Mouse (Mus musculus) mouse embryonic stem cell (cell line): ENCODE data around the gene Desi1.
"Not testable (repeated sequence)": the region's sequence is repeated elsewhere in the genome, so short reads cannot be mapped to it uniquely, and the experiment has no call there.

Experiments used
- in situ Hi-C, 2 experiments: fragments of 300-500 bp; cut with MboI; formaldehyde crosslinking; loops; 1 replicate in 1 of 2; 3 replicates in 1 of 2; pipeline ENCODE4 v1.14.3; 2019 to 2020; ENCODE audit warnings: low sequenced_read_pairs in 2 of 2, low pct_unique_long_range_greater_than_20kb in 1 of 2, mixed read lengths in 1 of 2; ENCODE audit not compliant: unreplicated experiment in 1 of 2

Desi1 gene

GRCm38 (mm10) chr15:81975156-81975555 lies 58.5 kb downstream of the Desi1 start:
- in situ Hi-C loops: not testable (repeated sequence)

DNA sequence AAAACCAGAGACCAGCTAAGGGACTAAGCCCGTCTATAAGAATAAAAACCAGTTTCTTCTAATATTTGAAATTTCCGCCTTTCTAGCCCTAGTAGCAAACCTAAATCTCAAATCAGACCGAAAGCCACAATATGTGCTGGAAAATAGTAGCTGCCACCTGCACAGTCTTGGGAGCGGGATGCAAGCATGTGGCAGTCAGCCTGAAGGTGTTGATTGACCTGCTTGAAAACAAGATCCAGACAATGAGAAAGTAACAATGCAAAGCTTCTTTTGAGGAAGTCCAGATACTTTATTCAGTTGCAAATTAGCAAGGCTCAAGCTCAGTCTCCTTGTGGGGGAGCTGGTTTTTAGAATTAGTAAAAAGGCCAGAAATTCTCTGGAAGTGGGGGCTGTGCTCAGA lies 63.2 kb downstream of the Desi1 start:
- in situ Hi-C loops: not testable (repeated sequence)

DNA sequence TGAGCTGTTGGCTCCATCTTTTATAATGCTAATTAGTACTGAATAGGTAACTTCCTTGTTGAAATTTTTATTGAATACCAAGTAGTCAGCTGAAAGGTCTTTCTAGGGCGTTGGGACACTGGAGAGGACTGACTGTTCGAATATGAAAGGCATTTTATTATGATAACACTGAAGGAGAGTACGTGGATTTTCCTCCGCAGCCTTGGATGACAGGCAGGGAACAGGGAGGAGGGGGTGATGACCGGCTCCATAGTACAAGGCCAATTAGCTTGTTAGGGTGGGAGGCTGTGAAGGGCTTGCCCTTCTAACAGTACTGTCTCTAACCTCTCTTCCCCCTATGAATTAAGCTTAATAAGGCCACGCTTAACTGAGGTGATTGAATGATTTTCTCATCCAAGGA lies 64.0 kb downstream of the Desi1 start:
- in situ Hi-C loops: not testable (repeated sequence)

DNA sequence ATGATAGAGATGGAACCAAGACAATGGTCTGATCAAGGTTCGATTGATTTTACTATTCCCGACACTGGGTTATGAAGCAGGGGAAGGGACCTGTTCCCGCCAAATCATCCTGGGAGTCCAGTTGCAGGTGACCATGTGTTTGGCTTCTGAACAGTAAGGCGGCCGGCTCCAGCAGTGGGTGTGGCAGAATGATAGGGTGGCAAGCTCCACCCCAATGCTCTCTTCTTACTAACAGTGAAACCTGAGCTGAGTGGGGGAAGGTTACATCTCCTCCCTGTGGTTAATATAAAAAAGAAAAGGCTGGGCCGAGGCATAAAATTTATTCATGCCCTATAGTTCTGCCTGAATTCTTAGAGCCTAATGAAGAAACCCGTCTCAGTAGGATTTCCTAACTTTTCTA lies 64.5 kb downstream of the Desi1 start:
- in situ Hi-C loops: no loop called here

DNA sequence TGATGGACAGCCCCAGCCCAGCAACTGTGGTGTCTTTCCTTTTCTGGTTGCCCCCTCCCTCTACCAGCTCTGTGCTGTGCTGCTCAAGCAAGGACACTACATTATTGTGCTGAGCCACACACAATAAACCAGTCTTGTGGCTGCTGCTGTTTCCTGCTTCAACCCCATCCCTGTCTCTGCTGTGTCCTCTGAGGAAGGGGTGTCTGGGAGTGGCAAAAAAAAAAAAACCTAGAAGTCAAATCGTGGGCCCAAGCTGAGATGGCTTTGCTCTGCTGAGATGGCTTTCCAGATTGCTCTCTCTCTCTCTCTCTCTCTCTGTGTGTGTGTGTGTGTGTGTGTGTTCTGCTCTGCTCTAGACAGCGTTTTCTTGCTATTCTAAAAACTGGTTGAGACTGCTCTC lies 65.2 kb downstream of the Desi1 start:
- in situ Hi-C loops: no loop called here

DNA sequence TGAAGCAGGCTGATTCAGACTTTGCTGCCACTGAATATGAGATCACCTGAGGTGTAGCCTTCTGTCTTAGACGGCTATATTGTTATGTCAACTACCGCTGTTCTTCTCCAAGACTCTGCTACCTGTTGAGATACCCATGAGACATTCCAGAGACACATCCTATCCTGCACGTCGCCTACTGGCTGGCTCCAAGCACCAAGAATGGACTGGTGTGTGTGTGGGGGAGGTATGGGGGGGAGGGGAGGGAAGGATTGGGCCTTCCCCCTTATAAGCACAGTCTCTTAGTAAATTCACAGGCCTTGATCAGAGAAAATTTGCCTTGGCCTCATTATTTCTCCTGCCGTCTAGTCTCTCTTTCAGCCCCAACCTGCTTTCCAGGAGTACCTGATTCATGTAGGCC lies 65.8 kb downstream of the Desi1 start:
- in situ Hi-C loops: no loop called here

- in situ Hi-C loops: no loop called here
These were observed 67.4 kb downstream of the Desi1 start for GRCm38 (mm10) chr15:81966062-81966829.

- in situ Hi-C loops: no loop called here
These were observed 68.6 kb downstream of the Desi1 start for GRCm38 (mm10) chr15:81964980-81965545.

- in situ Hi-C loops: no loop called here
These were observed 69.4 kb downstream of the Desi1 start for GRCm38 (mm10) chr15:81964262-81964661.

DNA sequence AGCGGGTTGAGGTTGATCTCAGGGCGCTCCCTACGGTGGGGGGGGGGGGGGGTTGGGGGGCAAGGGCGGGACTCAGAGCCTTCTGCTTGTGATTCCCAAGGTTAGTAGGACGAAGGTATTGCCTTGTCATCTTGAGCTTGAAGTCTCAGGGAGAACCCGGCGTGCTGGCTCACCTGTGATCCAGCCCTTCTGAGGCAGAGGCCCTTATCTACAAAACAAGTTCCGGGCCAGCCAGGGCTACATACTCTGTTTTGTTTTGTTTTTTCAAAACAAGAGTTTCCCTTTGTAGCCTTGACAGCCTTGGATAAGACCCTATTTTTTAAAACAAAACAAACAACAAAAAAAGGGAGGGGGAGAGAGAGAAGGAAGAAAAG lies 72.6 kb downstream of the Desi1 start:
- in situ Hi-C loops: no loop called here

DNA sequence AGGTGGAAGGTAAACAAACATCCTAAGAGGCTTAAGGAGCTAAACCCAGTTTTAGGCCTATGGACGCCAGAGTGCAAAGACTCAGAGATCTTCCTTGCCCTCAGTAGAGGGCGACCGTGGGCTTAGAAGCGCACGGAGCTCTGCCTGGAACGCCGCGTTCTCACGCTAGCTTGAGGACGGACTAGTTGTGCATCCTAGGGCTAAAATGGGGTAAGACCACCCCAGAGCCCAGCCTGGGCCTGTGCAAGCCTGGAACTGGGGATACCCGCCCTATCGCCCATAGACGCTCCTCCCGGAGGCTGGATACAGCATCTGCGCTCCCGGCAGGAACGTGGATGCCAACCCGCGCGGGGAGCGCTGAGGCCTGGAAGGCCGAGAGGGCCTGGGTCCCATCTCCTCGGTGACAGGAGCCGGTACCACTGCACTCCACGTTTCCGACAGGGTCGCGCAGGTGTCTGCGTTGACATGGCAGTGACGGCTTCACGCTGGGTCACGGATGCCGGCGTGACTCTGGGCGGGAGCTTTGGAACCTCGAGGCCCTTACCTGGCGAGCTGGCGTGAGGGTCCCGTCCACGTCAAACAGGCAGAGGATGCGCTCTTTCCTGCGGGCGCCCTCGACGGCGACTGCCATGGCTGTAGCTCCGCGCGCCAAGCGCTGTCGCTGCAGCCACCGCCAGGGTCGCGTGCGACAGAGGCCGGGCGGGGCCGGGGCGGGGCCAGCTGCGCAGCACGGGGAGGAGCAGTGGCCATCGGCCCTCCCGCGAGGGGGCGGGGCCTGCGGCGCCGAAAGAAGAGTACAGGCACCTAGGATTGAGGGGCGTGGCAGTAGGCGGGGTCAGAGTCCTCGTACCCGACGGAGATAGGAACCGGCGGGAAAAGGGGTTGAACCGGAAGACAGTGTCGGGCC lies 73.2 kb downstream of the Desi1 start, which contains the start of gene Pmm1:
Pmm1 (minus strand) TSS at position 760 of the 907 bp plus-strand sequence.
- in situ Hi-C loops: no loop called here

DNA sequence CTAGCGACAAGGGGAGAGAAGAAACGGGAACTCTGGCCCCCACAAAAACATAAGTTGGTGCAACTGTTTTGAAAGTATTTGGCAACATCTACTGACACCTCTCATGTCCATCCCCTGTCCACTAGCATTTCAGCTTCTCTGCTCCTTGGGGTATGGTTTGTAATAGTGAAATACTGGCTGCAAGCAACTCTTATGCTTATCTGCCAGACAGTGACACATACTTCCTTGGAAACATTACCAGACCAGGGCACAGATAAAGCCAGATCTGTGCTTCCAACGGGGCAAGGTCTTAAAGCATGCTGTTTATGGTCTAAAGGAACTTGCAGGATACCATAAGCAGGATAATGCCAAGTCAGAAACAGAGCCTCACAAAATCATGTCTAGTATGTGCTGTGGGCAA lies 74.8 kb downstream of the Desi1 start:
- in situ Hi-C loops: loop anchor here in 1 of 2 experiments (5.0 kb wide), 1 partner anchor 33 kb away; no protein-coding TSS in a partner anchor

GRCm38 (mm10) chr15:81957598-81957997 lies 76.1 kb downstream of the Desi1 start:
- in situ Hi-C loops: loop anchor here in 1 of 2 experiments (5.0 kb wide), 1 partner anchor 35 kb away; no protein-coding TSS in a partner anchor

DNA sequence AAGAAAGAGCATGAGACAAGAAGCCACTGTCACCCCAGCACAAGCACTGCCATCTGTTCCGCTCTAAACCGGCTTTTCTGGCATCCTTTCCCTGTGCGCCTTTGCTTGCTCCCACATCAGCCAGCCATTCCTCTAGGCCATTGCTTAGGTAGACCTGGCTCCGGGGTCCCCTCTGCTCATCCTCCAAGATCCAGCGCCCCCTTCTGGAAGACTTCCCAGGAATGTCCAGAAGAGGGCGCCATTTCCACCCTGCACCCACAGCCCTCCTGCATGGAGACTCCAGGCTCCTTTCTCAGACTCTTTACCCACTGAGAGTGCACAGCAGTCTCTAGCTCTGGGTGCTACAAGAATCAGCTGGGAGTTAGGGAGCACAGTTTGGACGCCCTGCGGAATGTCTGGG lies 77.2 kb downstream of the Desi1 start:
- in situ Hi-C loops: loop anchor here in 1 of 2 experiments (5.0 kb wide), 1 partner anchor 36 kb away; no protein-coding TSS in a partner anchor

DNA sequence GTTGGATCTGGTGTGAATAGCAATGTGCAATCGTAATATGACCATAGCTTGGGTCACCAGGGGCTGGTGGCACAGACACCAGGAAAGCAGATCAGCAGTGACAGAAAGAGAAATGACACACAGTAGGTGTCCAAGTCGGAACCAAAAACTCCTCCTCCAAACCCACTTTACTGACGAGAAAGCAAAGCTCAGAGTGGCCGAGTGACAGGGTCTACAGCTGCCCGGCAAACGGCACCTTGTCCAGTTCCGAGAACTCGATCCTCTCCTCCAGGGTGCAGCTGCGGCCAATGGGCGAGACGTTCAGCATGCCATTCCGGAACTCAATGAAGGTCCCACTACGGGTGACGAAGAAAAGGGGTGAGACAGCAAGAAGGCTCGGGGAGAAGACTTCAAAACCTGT lies 78.2 kb downstream of the Desi1 start:
- in situ Hi-C loops: loop anchor here in 1 of 2 experiments (5.0 kb wide), 1 partner anchor 37 kb away; no protein-coding TSS in a partner anchor

GRCm38 (mm10) chr15:81954716-81955115 lies 78.9 kb downstream of the Desi1 start:
- in situ Hi-C loops: loop anchor here (5.0 kb wide), 2 partner anchors 33 to 38 kb away; partner anchors contain the start of gene Xrcc6 (in 1 of the 2)

DNA sequence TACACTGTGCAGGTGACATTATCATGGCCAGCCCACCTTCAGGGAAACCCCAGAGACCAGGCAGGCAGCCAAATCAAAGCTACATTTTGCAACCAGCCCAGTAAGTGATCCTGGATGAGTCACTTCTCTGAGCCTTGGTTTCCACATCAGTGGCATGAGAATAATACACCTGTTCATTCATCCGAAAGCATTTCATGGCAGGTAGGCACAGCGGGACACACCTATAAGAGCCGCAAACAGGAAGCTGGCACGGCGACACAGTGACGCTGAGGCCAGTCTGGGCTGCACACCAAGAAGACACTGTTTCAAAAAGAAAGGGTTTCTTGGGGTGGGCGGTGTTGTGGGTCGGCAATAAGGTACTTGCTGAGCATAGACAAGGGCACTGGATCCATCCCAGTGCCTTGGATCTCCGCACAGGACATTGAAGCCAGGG lies 79.5 kb downstream of the Desi1 start:
- in situ Hi-C loops: loop anchor here in 1 of 2 experiments (5.0 kb wide), 1 partner anchor 33 kb away; the partner anchor contains the start of gene Xrcc6

GRCm38 (mm10) chr15:81952310-81952709 lies 81.4 kb downstream of the Desi1 start:
- in situ Hi-C loops: loop anchor here in 1 of 2 experiments (5.0 kb wide), 1 partner anchor 35 kb away; the partner anchor contains the start of gene Xrcc6
